Mouse (Mus musculus) liver, adult 2 months (tissue): ENCODE data around the gene Gm21969.

Source experiments
- CTCF ChIP-seq: fragments of 200-500 bp; IDR thresholded peaks from 2 replicates; pipeline ENCODE4 v1.5.1; 2011; ENCODE audit warnings: low read depth, low read length, control low read depth
- POLR2A ChIP-seq: fragments of 200-500 bp; IDR thresholded peaks from 2 replicates; pipeline ENCODE4 v1.6.1; 2011; ENCODE audit warnings: low read length, control low read depth; ENCODE audit not compliant: insufficient read depth; ENCODE audit errors: extremely low read depth

DNA sequence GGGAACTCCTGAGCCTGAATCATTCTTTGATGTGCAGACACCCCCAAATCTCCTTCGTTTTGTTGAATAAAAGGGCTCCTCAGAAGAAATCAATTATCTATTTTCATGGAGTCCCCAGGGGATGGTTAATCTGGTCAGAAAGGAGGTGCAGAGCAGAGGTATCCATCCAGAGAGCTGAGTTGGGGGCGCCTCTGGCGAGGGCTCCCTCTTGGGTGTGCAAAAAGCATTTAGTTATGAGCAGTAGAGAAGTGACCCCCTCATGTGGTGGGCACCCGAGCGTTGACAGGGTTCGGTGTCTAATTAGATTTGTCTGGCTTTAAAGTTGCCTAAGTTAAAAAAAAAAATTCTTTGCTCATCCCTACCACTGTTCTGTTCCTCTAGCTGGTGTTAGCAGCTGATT is 8.0 kb downstream of the Gm21969 start:
- TF ChIP-seq CTCF, result no peak
- no peak for TF ChIP-seq POLR2A
